Mouse (Mus musculus): ENCODE measurements around the gene Hoxa7.

DNA sequence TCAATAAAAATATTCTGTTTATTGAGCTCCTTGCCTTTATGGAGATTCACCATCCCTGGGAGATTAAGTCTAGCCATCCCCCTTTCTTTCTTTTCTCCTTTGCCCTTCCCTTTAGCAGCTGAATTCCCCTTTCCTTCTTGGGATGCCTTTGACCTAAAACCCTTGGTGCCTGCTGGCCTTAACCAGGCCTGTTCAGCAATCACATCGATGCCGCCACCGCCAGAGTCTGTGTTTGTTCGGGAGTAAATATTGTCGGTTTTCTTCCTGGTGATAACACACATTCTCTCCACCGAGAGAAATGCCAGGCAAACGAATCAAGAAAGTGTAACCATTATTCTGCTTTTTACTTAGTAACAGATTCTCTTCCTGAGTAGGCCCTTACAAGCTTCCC is 16.5 kb upstream of the Hoxa7 start:
- TF ChIP-seq HCFC1 (IDR thresholded peaks at IDR 0.05; ENCODE audit: borderline replicate concordance, insufficient read depth, low read length) (no peak), ZNF384 (IDR thresholded peaks at IDR 0.05; ENCODE audit: low read depth, low read length) (no peak), ZC3H11A (IDR thresholded peaks at IDR 0.05; ENCODE audit: borderline replicate concordance, low read depth, low read length) (no peak), MAFK (IDR thresholded peaks at IDR 0.05; ENCODE audit: insufficient read depth, low read depth, low read length) (no peak)

All from ES-E14 (cell line).